Mouse (Mus musculus): ENCODE measurements around the gene H1fnt. TPM values are rescaled to one million over a fixed set of nuclear protein-coding genes. Genes with fewer than 3 reads are reported as not detected.

The H1fnt gene
- total and polyA plus RNA-seq, 2 experiments from 2014 or later, result not detected

DNA sequence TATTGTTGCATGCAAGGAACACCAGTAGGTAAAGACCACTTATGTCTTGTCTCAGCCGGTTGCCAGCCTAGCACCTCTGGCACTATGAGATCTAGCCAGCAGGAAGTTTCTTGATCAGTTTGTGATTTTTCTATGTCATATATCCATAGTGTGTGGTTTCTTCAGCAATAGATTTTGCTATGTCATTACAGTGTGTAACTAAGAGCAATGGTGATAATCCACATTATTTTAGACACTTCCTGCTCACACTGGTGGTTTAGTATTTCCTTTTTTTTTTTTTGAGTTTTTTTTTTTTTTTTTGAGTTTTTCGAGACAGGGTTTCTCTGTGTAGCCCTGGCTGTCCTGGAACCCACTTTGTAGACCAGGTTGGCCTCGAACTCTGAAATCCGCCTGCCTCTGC is 21.7 kb downstream of the H1fnt start:
- H3K4me1 ChIP-seq (ENCODE audit: insufficient read depth, low read length), result no peaks in the 10 kb centered on the region
- WGBS, result 86% methylated on average over 4 of the region's 4 CpGs
- DNase-seq (ENCODE audit: low spot score), result no peak

DNA sequence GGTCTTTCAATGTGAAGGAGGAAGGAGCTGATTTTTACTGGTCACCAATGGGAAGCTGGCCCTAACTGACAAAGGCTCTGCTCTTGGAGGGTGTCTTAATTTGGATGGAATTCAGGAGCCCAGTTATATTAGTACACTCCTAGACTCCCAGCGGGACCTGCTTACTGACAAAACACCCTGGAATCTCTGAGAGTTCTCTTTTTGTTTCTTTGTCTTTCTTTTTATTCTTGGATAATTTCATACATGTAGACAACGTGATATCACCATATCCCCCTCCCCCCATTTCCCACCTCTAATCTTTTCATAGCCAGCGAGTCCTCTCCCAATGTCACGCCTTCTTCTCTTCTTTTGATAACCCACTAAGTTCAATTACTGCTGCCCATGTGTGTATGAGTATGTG is 22.7 kb downstream of the H1fnt start, which contains the start of gene Olfr286:
TSS of gene Olfr286 (minus strand) at position 101 of the 400 bp plus-strand sequence.
- no peak within 1 kb of the TSS for H3K4me2 ChIP-seq (ENCODE audit: low read depth, low read length)
- no peak within 1 kb of the TSS for H3K9ac ChIP-seq (replicated peaks; ENCODE audit: low read length)
- WGBS, result 83% methylated on average over 4 of the region's 4 CpGs
- no peak within 1 kb of the TSS for H3K4me3 ChIP-seq (ENCODE audit: low read length)
- no peak for TF ChIP-seq CTCF (IDR thresholded peaks at IDR 0.05; ENCODE audit: low read depth)
- DNase-seq (ENCODE audit: low spot score), result no peak
- no peaks in the 10 kb centered on the region for H3K36me3 ChIP-seq (ENCODE audit: insufficient read depth, low read length)
- no peaks in the 10 kb centered on the region for H3K4me1 ChIP-seq (ENCODE audit: insufficient read depth, low read length)
- ATAC-seq, result no peak
- no peaks in the 10 kb centered on the region for H3K27me3 ChIP-seq (ENCODE audit: insufficient read depth, low read length)
- no peak within 1 kb of the TSS for H3K27ac ChIP-seq
- no peaks in the 10 kb centered on the region for H3K9me3 ChIP-seq (ENCODE audit: low read length)

More for the DNA sequence above, 21.7 kb downstream of the H1fnt start:
- no peaks in the 10 kb centered on the region for H3K9me3 ChIP-seq (ENCODE audit: low read length)
- ATAC-seq, result no peak
- no peak overlapping the region for H3K9ac ChIP-seq (replicated peaks; ENCODE audit: low read length)
- TF ChIP-seq CTCF (IDR thresholded peaks at IDR 0.05; ENCODE audit: low read depth), result no peak
- no peaks in the 10 kb centered on the region for H3K36me3 ChIP-seq (ENCODE audit: insufficient read depth, low read length)
- no peak overlapping the region for H3K27ac ChIP-seq
- no peaks in the 10 kb centered on the region for H3K27me3 ChIP-seq (ENCODE audit: insufficient read depth, low read length)
- H3K4me2 ChIP-seq (ENCODE audit: low read depth, low read length), result no peak overlapping the region
- H3K4me3 ChIP-seq (ENCODE audit: low read length), result no peak overlapping the region

DNA sequence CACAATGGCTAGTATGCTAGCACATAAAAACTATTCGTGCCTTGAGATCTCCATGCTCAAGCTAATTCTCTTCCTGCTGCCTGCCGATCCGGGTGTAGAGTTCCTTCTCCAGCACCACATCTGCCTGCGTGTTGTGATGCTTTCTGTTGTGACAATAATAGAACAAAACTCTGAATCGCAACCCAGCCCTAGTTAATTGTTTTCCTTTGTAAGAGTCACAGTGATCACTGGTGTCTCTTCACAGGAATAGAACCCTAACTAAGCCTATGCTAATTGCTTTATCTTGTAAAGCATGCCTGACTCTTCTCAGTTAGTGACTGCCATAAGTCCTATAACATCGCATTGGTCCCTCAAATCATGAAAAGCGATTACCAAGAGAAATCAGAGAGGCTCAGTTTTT is 31.0 kb downstream of the H1fnt start:
- Histone ChIP-seq H3K9ac (replicated peaks; ENCODE audit: low read length) (no peak overlapping the region), H3K4me2 (ENCODE audit: low read depth, low read length) (no peak overlapping the region), H3K36me3 (ENCODE audit: insufficient read depth, low read length) (no peaks in the 10 kb centered on the region), H3K9me3 (ENCODE audit: low read length) (no peaks in the 10 kb centered on the region), H3K4me1 (ENCODE audit: insufficient read depth, low read length) (no peaks in the 10 kb centered on the region), H3K27me3 (ENCODE audit: insufficient read depth, low read length) (no peaks in the 10 kb centered on the region), H3K27ac (no peak overlapping the region), H3K4me3 (ENCODE audit: low read length) (no peak overlapping the region)
- no peak for TF ChIP-seq CTCF (IDR thresholded peaks at IDR 0.05; ENCODE audit: low read depth)
- WGBS, result 68% methylated on average over 7 of the region's 7 CpGs
- ATAC-seq (no peak), DNase-seq (ENCODE audit: low spot score) (no peak)

DNA sequence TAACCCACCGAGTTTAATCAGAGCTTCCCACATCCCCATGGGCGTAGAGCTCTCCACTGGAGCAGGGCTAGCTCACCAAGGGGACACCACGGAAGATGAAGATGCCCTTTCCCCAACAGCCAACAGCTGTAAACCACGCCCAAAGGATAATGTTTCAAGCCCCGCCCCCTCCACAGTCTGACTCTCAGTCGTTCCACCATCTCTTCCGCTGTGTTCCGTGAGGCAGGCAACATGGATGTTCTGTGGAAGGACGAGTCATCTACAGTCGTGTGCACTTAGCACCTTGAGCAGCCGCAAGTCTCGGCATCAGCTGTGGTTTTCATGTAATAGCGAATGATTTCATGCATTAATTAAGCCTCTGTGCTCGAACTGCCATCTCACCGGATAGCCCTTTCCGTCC is 31.5 kb downstream of the H1fnt start:
- peak; percentile 1 for DNase-seq (ENCODE audit: low spot score)
- 44% methylated on average over 16 of the region's 16 CpGs for WGBS
- H3K4me3 ChIP-seq (ENCODE audit: low read length), result no peak overlapping the region
- H3K9ac ChIP-seq (replicated peaks; ENCODE audit: low read length), result no peak overlapping the region
- H3K27ac ChIP-seq, result no peak overlapping the region
- H3K9me3 ChIP-seq (ENCODE audit: low read length), result no peaks in the 10 kb centered on the region
- TF ChIP-seq CTCF (IDR thresholded peaks at IDR 0.05; ENCODE audit: low read depth), result no peak
- no peaks in the 10 kb centered on the region for H3K36me3 ChIP-seq (ENCODE audit: insufficient read depth, low read length)
- no peaks in the 10 kb centered on the region for H3K27me3 ChIP-seq (ENCODE audit: insufficient read depth, low read length)
- no peaks in the 10 kb centered on the region for H3K4me1 ChIP-seq (ENCODE audit: insufficient read depth, low read length)
- H3K4me2 ChIP-seq (ENCODE audit: low read depth, low read length), result no peak overlapping the region
- no peak for ATAC-seq

DNA sequence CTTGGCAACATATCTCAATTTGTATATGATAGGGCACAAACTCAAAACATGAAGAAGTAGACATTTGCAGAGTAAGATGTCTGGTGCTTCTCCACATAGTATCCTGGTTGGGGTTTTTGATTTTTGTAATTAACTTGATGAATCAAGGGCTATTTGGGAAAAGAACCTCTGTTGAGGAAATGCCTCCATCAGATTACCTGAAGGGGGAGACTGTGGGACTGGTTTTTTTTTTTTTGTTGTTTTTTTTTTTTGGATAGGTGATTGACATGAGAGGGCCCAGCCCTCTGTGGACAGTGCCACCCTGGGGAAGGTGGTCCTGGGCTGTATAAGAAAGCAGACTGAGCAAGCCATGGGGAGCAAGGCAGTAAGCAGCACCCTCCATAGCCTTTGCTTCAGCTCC is 34.7 kb downstream of the H1fnt start:
- H3K36me3 ChIP-seq (ENCODE audit: insufficient read depth, low read length), result no peaks in the 10 kb centered on the region
- H3K4me3 ChIP-seq (ENCODE audit: low read length), result no peak overlapping the region
- no peaks in the 10 kb centered on the region for H3K9me3 ChIP-seq (ENCODE audit: low read length)
- H3K27ac ChIP-seq, result no peak overlapping the region
- no peaks in the 10 kb centered on the region for H3K27me3 ChIP-seq (ENCODE audit: insufficient read depth, low read length)
- no peak for DNase-seq (ENCODE audit: low spot score)
- H3K9ac ChIP-seq (replicated peaks; ENCODE audit: low read length), result no peak overlapping the region
- no peak for ATAC-seq
- H3K4me1 ChIP-seq (ENCODE audit: insufficient read depth, low read length), result no peaks in the 10 kb centered on the region
- no peak overlapping the region for H3K4me2 ChIP-seq (ENCODE audit: low read depth, low read length)
- no peak for TF ChIP-seq CTCF (IDR thresholded peaks at IDR 0.05; ENCODE audit: low read depth)

DNA sequence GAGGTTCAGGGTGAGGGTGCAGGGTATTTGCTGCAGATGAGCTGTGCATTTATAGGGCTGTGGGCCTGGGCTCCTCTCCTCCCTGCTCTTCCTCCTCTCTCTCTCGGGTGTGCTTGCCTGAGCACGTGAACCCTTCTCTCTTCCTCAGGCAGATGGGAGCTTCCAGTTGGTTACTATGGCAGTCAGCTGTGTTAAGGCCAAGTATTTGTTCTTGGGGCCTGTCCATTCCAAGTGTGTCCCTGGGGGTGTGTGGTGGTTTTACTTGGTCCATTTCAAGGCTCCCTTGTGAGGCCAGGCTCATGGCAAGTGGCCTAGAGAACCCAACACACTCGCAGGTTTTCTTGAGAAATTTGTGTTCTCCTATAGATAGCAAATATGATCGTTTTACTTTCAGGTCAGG is 36.2 kb downstream of the H1fnt start, which contains the start of the genes Gm44579 and Olfr287:
TSS of gene Gm44579 (minus strand) at position 101 of the 400 bp plus-strand sequence.
TSS of gene Olfr287 (minus strand) at position 180 of the 400 bp plus-strand sequence.
- no peak within 1 kb of the TSS for H3K27ac ChIP-seq
- no peaks in the 10 kb centered on the region for H3K27me3 ChIP-seq (ENCODE audit: insufficient read depth, low read length)
- no peak for TF ChIP-seq CTCF (IDR thresholded peaks at IDR 0.05; ENCODE audit: low read depth)
- H3K9me3 ChIP-seq (ENCODE audit: low read length), result no peaks in the 10 kb centered on the region
- no peaks in the 10 kb centered on the region for H3K36me3 ChIP-seq (ENCODE audit: insufficient read depth, low read length)
- H3K9ac ChIP-seq (replicated peaks; ENCODE audit: low read length), result no peak within 1 kb of the TSS
- peak; percentile 48 for DNase-seq (ENCODE audit: low spot score)
- WGBS, result 33% methylated on average over 4 of the region's 4 CpGs
- H3K4me3 ChIP-seq (ENCODE audit: low read length), result no peak within 1 kb of the TSS
- H3K4me2 ChIP-seq (ENCODE audit: low read depth, low read length), result no peak within 1 kb of the TSS
- no peaks in the 10 kb centered on the region for H3K4me1 ChIP-seq (ENCODE audit: insufficient read depth, low read length)
- peak; percentile 76; the same call in 1 of the 2 replicates for ATAC-seq

DNA sequence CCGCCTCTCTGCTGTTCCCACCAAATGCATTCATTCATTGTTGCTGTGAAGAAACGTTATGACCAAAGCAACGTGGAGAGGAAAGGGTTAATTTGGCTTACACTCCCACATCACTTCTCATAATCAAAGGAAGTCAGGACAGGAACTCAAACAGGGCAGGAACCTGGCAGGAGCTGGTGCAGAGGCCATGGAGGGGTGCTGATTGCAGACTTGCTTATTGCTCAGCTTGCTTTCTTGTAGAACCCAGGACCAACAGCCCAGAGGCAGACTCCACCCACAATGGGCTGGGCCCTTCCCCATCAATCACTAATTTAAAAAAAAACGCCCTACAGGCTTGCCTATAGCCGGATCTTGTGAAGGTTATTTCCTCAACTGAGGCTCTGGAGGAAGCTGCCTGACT is 43.0 kb downstream of the H1fnt start:
- DNase-seq (ENCODE audit: low spot score) (no peak), ATAC-seq (no peak)
- no peaks in the 10 kb centered on the region for H3K36me3 ChIP-seq (ENCODE audit: insufficient read depth, low read length)
- no peak for TF ChIP-seq CTCF (IDR thresholded peaks at IDR 0.05; ENCODE audit: low read depth)
- H3K9me3 ChIP-seq (ENCODE audit: low read length), result no peaks in the 10 kb centered on the region
- no peak overlapping the region for H3K4me2 ChIP-seq (ENCODE audit: low read depth, low read length)
- H3K4me1 ChIP-seq (ENCODE audit: insufficient read depth, low read length), result no peaks in the 10 kb centered on the region
- no peak overlapping the region for H3K9ac ChIP-seq (replicated peaks; ENCODE audit: low read length)
- WGBS, result 74% methylated on average over 5 of the region's 5 CpGs
- H3K4me3 ChIP-seq (ENCODE audit: low read length), result no peak overlapping the region
- no peak overlapping the region for H3K27ac ChIP-seq
- no peaks in the 10 kb centered on the region for H3K27me3 ChIP-seq (ENCODE audit: insufficient read depth, low read length)
